16 mouse cellular contexts compared by ENCODE assay signal in genomic region chr9:45598117-45598516, GRCm38 (mm10).
DNase-seq lines count a peak whose midpoint lies in the region; ATAC-seq and TF ChIP-seq lines count a peak whose summit lies in the region.
"Had no signal": no experiment of that assay in that cellular context is flagged by ENCODE, and none has a peak within 500 bp of the region (broad histone marks: within the 10 kb centered on the region; RNA-seq: fewer than 3 reads in every experiment).

No protein-coding gene starts in this region.

- H3K27me3 ChIP-seq in cerebellum, adult 2 months (ENCODE audit: control insufficient read depth, insufficient read depth, low read length), result no peaks in the 10 kb centered on the region
- H3K27me3 ChIP-seq: hindbrain, embryonic 12.5 days; intestine, embryonic 15.5 days had no signal

- peak; percentile 67 for DNase-seq in layer of hippocampus, adult 9-11 months
- DNase-seq in layer of hippocampus, postnatal 10 days (ENCODE audit: low spot score in 2 of 2), result no peak
- DNase-seq in Muller cell, postnatal 12 days (ENCODE audit: inconsistent ontology term), result peak; percentile 90
- DNase-seq in cerebellum, adult 2 months, result peak; percentile 84 to 94
- DNase-seq in frontal cortex, postnatal 14 days (ENCODE audit: low spot score in 2 of 2), result no peak
- DNase-seq: adrenal gland, adult 2 months; gastrocnemius, postnatal 10 days; liver; lung, adult 2 months; lung, postnatal 36 days; thymus, adult 2 months had no signal

- peaks cover 50% of the 10 kb centered on the region for H3K4me1 ChIP-seq in cerebellum, adult 2 months (ENCODE audit: control insufficient read depth, insufficient read depth, low read length)
- H3K4me1 ChIP-seq in cortical plate, adult 2 months (ENCODE audit: control insufficient read depth, insufficient read depth, low read length), result peaks cover 8% of the 10 kb centered on the region; the same call in 1 of the 2 replicates
- H3K4me1 ChIP-seq: intestine, embryonic 15.5 days had no signal

- WGBS in cerebellum, adult 2 months, result 13% methylated on average over 5 of the region's 5 CpGs

- no peak overlapping the region for H3K4me3 ChIP-seq in cerebellum, adult 2 months (replicated peaks; ENCODE audit: insufficient read depth, low read depth, low read length)
- H3K4me3 ChIP-seq in cortical plate, adult 2 months (ENCODE audit: insufficient read depth, low read length), result no peak overlapping the region
- H3K4me3 ChIP-seq: hindbrain, embryonic 12.5 days; intestine, embryonic 15.5 days had no signal

- peak overlapping the region; percentile 64 for H3K27ac ChIP-seq in cerebellum, adult 2 months (ENCODE audit: insufficient read depth, low read length)
- H3K27ac ChIP-seq in cortical plate, adult 2 months (ENCODE audit: insufficient read depth, low read length), result peak overlapping the region; percentile 8; the same call in 1 of the 2 replicates
- H3K27ac ChIP-seq: hindbrain, embryonic 12.5 days; intestine, embryonic 15.5 days; kidney, postnatal 0 days had no signal

- 0 out of 2 replicates have a peak, but pooled peaks have one; percentile 33 for TF ChIP-seq POLR2A in cerebellum, adult 2 months (IDR thresholded peaks at IDR 0.05; ENCODE audit: borderline replicate concordance, insufficient read depth, low read length)
- TF ChIP-seq POLR2A in cortical plate, adult 2 months (IDR thresholded peaks at IDR 0.05; ENCODE audit: extremely low read depth, insufficient read depth, low read length), result no peak

- no peak for ATAC-seq in monocyte, adult 5-6 weeks (replicated peaks; ENCODE audit: insufficient number of reproducible peaks, low FRiP score, low TSS enrichment, poor library complexity, severe bottlenecking)
- ATAC-seq: intestine, embryonic 15.5 days had no signal

- no peak for TF ChIP-seq CTCF in cerebellum, adult 2 months (IDR thresholded peaks at IDR 0.05; ENCODE audit: borderline replicate concordance, insufficient read depth, low read depth, low read length)
- TF ChIP-seq CTCF in cortical plate, adult 2 months (IDR thresholded peaks at IDR 0.05; ENCODE audit: extremely low read depth, insufficient read depth, low read length), result no peak

Comparison
In these comparisons a context has a peak if more than half of its experiments do, and no peak if none do; other contexts are left out.
1. DNase-seq: peak in layer of hippocampus, adult 9-11 months (single experiment), Muller cell, postnatal 12 days (single experiment) and cerebellum, adult 2 months (2 of 2); none in layer of hippocampus, postnatal 10 days (0 of 2) and frontal cortex, postnatal 14 days (0 of 2).